Comparison of ENCODE assay signal across 10 mouse cellular contexts in genomic region chr14:23575951-23576350, GRCm38 (mm10).
DNase-seq lines count a peak whose midpoint lies in the region; ATAC-seq and TF ChIP-seq lines count a peak whose summit lies in the region.
"Had no signal": no experiment of that assay in that cellular context is flagged by ENCODE, and none has a peak within 500 bp of the region (broad histone marks: within the 10 kb centered on the region; RNA-seq: fewer than 3 reads in every experiment).

No protein-coding gene starts in this region.

- WGBS in heart, embryonic 11.5 days (ENCODE audit: insufficient replicate concordance), result 7% methylated on average over 2 of the region's 2 CpGs

- no peak for TF ChIP-seq POLR2A in ES-Bruce4 (IDR thresholded peaks at IDR 0.05; ENCODE audit: insufficient read depth, low read length)

- H3K36me3 ChIP-seq in ES-Bruce4 (ENCODE audit: control insufficient read depth, insufficient read depth, low read length, poor library complexity, severe bottlenecking), result no peaks in the 10 kb centered on the region
- H3K36me3 ChIP-seq in heart, embryonic 11.5 days (ENCODE audit: control insufficient read depth, insufficient read depth, low read length), result no peaks in the 10 kb centered on the region
- H3K36me3 ChIP-seq: heart, embryonic 15.5 days; midbrain, embryonic 12.5 days had no signal

- H3K9me3 ChIP-seq in ES-Bruce4 (replicated peaks; ENCODE audit: control insufficient read depth, insufficient read depth, low read length, poor library complexity, severe bottlenecking), result no peaks in the 10 kb centered on the region
- H3K9me3 ChIP-seq in heart, embryonic 11.5 days (replicated peaks; ENCODE audit: control insufficient read depth, low read length), result no peaks in the 10 kb centered on the region
- H3K9me3 ChIP-seq: heart, embryonic 15.5 days; midbrain, embryonic 12.5 days had no signal

- H3K4me3 ChIP-seq in ES-Bruce4 (ENCODE audit: low read depth, low read length), result no peak overlapping the region
- no peak overlapping the region for H3K4me3 ChIP-seq in heart, embryonic 11.5 days (ENCODE audit: low read depth, low read length)
- H3K4me3 ChIP-seq: heart, embryonic 15.5 days; midbrain, embryonic 12.5 days had no signal

- ATAC-seq in heart, embryonic 11.5 days (replicated peaks; ENCODE audit: insufficient number of reproducible peaks, low FRiP score, low TSS enrichment), result no peak

- H3K4me1 ChIP-seq in ES-Bruce4 (ENCODE audit: control insufficient read depth, insufficient read depth, low read length), result no peaks in the 10 kb centered on the region
- no peaks in the 10 kb centered on the region for H3K4me1 ChIP-seq in heart, embryonic 11.5 days (ENCODE audit: control insufficient read depth, insufficient read depth, low read length)
- H3K4me1 ChIP-seq: heart, embryonic 15.5 days; midbrain, embryonic 12.5 days had no signal

- H3K4me2 ChIP-seq in heart, embryonic 11.5 days, result no peak overlapping the region
- H3K4me2 ChIP-seq: heart, embryonic 15.5 days; midbrain, embryonic 12.5 days had no signal

- DNase-seq in heart, postnatal 4 days, result peak; percentile 24
- no peak for DNase-seq in heart, adult 8-10 months (ENCODE audit: low spot score)
- peak; percentile 75 for DNase-seq in embryo, embryonic 10 days (ENCODE audit: low spot score)
- DNase-seq in kidney, postnatal 4 days, result peak; percentile 32 to 47
- peak; percentile 36 for DNase-seq in right cerebral cortex, postnatal 14 days
- no peak for DNase-seq in heart, adult 11 months

- no peak overlapping the region for H3K27ac ChIP-seq in ES-Bruce4 (ENCODE audit: insufficient read depth, low read length)
- H3K27ac ChIP-seq in heart, embryonic 11.5 days (ENCODE audit: low read depth, low read length), result no peak overlapping the region
- H3K27ac ChIP-seq: heart, embryonic 15.5 days; midbrain, embryonic 12.5 days had no signal

- H3K9ac ChIP-seq in ES-Bruce4 (ENCODE audit: low read depth, poor library complexity, severe bottlenecking), result no peak overlapping the region
- H3K9ac ChIP-seq in heart, embryonic 11.5 days (ENCODE audit: low read depth, low read length), result no peak overlapping the region
- H3K9ac ChIP-seq: heart, embryonic 15.5 days; midbrain, embryonic 12.5 days had no signal

- H3K27me3 ChIP-seq in ES-Bruce4 (ENCODE audit: control insufficient read depth, insufficient read depth, low read length, poor library complexity, severe bottlenecking), result no peaks in the 10 kb centered on the region; the same call in 1 of the 2 replicates
- H3K27me3 ChIP-seq in heart, embryonic 11.5 days (ENCODE audit: control insufficient read depth, insufficient read depth, low read length), result peaks cover 14% of the 10 kb centered on the region

- peak; percentile 15 for TF ChIP-seq CTCF in ES-Bruce4 (IDR thresholded peaks at IDR 0.05; ENCODE audit: low read depth, low read length)

- no peak for TF ChIP-seq EP300 in ES-Bruce4 (IDR thresholded peaks at IDR 0.05; ENCODE audit: insufficient read depth, low read depth, low read length)

Comparison
In these comparisons a context has a peak if more than half of its experiments do, and no peak if none do; other contexts are left out.
1. DNase-seq: peak in heart, postnatal 4 days (single experiment), embryo, embryonic 10 days (single experiment), kidney, postnatal 4 days (2 of 2) and right cerebral cortex, postnatal 14 days (single experiment); none in heart, adult 8-10 months (single experiment) and heart, adult 11 months (single experiment).